Mouse (Mus musculus): Measurements from ENCODE around the gene Ak1.

- TF ChIP-seq POLR2A (IDR thresholded peaks at IDR 0.05; ENCODE audit: control insufficient read depth, extremely low read depth, insufficient read depth, low read length, poor library complexity) (no peak), CTCF (IDR thresholded peaks at IDR 0.05; ENCODE audit: borderline replicate concordance, control insufficient read depth, extremely low read depth, insufficient read depth, low read length, poor library complexity) (no peak)
These were observed 23.9 kb upstream of the Ak1 start for GRCm38 (mm10) chr2:32597699-32598098.
